Mouse (Mus musculus) adipocyte (in vitro differentiated cells): Measurements from ENCODE around the gene Capns2.
A peak's percentile ranks its signal among the peaks of the same experiment; 100 is the strongest.
"Not testable (repeated sequence)": the region's sequence is repeated elsewhere in the genome, so short reads cannot be mapped to it uniquely, and the experiment has no call there.

Experiments
- DNase-seq: peaks from one replicate; pipeline ENCODE4 v3.0.0-alpha.2; 2016; ENCODE audit warnings: low spot score

Capns2 gene

DNA sequence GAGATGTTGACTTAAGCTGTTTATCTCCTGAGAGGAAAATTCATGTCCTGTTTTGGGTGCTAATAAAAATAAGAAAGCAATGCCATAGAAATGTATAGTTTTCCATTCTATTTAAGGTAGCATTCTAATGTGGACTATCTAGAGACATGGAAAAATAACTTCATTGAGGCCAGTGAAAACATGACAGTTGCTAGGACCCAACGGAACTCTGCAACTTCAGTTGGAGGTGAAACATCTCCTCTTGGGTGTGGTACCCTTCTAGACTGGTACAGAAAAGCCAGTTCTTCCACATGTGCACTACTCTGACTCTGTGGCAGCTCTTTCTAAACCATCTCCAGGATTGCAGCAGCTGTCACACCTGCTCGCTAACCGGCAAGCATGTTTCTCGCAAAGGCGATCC is at the start of gene Capns2:
Gene Capns2, plus strand, starts transcription at position 301 of the 400 bp plus-strand sequence.
- no peak for DNase-seq

GRCm38 (mm10) chr8:92853188-92853983 is 47.8 kb upstream of the Capns2 start:
- DNase-seq: no peak

GRCm38 (mm10) chr8:92854673-92855072 is 46.5 kb upstream of the Capns2 start:
- DNase-seq: no peak

- DNase-seq: no peak
Measured at GRCm38 (mm10) chr8:92855171-92855894, 45.9 kb upstream of the Capns2 start, which contains the start of gene Lpcat2. Gene Lpcat2, plus strand, starts transcription at chr8:92855339.

DNA sequence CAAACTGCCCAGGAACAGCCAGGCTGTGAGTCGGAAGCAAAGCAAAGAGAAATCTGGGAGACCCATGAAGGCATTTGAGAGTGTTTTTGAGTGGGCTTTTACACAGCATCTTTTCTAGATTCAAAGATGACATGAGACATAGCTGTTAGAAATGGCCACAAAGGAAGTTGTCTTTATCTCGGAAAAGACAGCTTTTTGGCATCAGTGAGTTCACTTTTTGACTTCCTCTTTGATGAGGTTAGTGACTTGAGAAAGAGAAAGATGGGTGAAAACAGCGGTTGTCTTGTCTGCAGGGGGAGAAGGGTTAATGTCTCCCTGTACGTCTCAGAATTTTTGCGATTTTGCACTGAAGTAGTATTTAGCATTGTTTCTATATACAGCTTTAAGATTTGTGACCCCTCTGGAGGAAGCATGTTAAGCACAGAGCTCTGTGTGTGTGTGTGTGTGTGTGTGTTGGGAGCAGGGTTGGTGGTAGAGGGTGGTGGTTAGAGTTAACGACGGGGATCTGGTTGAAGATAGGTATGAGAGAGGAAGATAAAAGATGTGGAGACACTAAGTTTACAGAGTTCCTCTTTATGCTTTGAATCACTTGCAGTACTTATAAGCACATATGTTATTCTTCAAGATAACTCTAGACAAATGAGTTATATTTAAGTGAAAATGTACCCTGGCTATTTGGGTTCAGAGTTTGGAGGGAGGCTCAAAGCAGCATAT is 44.8 kb upstream of the Capns2 start:
- no peak for DNase-seq

GRCm38 (mm10) chr8:92858475-92859182 is 42.6 kb upstream of the Capns2 start:
- DNase-seq: no peak

DNA sequence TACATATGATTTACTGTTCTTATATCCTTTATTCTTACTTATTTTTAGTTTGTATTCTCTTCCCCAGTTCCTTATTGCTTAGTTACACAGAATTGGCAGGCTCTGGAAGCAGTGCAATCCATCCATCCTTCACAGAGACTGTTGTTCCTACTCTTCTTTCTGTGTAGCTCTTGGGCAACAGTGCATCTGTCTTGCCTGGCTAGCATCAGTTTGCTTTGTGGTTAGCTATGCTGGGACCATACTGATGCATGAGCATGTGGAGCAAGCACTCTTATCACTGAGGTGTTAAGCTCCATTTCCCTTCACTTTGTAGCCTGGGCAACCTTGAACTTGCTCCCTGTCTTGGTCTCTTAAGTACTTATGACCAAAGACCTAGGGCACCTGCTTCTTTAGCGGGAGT is 39.2 kb upstream of the Capns2 start:
- peak; percentile 48 for DNase-seq

GRCm38 (mm10) chr8:92870281-92870680 is 30.9 kb upstream of the Capns2 start:
- no peak for DNase-seq

- DNase-seq: no peak
Measured at GRCm38 (mm10) chr8:92872063-92872759, 29.0 kb upstream of the Capns2 start.

GRCm38 (mm10) chr8:92875795-92876194 is 25.4 kb upstream of the Capns2 start:
- DNase-seq: no peak

- DNase-seq: no peak
Measured at GRCm38 (mm10) chr8:92881247-92881646, 20.0 kb upstream of the Capns2 start.

- DNase-seq: peak; percentile 49
Measured at GRCm38 (mm10) chr8:92883771-92884170, 17.4 kb upstream of the Capns2 start.

GRCm38 (mm10) chr8:92892216-92892615 is 9.0 kb upstream of the Capns2 start:
- DNase-seq: not testable (repeated sequence)

GRCm38 (mm10) chr8:92893870-92894269 is 7.3 kb upstream of the Capns2 start:
- no peak for DNase-seq

DNA sequence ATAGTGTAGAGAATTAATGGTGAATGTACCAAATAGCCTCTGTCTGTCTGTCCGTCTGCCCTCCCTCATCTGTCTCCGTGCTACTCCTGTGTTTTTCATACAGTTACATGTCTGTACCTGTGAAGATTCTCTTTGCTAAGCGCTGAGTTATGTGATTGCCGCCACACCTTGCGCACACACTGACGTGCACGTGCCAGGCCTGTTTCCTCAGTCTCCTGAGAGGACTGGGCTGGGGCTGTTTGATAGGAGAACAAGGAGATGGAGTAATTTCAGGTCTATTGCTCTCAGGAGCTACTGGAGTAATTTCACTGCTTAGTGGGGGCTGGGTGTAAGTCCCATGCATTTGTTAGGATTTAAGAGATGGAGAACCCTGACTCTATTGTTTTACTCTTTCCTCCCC is 6.2 kb upstream of the Capns2 start:
- no peak for DNase-seq

DNA sequence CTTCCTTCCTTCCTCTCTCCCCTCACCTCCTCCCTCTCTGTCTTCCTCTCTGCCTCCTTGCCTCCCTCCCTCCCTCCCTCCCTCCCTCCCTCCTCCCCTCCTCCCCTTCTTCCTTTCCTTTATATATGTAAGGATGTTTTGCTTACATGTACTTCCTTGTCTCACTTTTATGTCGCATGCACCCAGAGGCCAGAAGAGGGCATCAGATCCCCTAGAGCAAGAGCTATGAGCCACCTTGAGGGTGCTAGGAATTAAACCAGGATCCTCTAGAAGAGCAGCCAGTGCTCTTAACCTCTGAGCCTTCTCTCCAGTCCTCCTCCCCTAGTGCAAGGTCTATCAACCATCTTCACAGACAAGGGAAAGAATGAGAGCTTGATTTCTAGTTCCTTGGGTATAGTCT is 5.2 kb upstream of the Capns2 start:
- peak; percentile 8 for DNase-seq

DNA sequence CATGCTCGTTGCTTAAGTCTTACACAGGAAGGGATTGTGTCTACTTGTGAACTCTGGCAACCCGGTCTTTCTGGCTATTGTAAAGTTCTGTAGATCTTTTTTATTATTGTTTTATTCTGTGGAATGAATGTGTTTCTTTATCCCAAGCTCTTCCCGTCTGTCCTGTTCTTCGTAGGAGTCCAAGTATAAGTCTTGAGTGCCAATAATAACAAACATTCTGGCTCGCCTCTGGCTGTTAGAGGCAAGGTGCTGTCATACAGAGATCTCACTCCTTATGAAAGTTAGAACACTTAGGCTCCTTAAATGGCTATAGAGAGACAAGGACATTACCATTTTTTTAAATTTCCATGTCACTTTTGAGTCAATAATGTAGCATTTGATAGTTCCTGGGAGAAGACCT is 4.6 kb upstream of the Capns2 start:
- peak; percentile 71 for DNase-seq

DNA sequence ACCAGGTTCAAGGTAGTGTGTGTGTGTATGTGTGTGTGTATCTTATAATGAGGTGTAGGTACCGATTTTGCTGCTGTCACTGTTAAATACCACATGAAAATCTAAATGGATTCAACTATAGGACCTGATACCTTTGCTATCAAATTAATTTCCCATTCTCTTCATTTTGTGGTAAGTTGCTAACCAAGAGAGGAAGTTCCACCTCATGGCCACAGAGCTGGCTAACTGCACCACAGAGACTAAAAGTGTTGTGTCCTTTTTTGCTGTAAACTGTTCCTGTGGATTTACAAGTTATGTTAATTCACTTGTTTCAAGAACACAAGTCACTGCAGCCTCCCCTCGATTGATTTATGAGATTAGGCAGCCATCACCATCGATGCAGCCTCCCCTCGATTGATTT is 3.4 kb upstream of the Capns2 start:
- DNase-seq: no peak

DNA sequence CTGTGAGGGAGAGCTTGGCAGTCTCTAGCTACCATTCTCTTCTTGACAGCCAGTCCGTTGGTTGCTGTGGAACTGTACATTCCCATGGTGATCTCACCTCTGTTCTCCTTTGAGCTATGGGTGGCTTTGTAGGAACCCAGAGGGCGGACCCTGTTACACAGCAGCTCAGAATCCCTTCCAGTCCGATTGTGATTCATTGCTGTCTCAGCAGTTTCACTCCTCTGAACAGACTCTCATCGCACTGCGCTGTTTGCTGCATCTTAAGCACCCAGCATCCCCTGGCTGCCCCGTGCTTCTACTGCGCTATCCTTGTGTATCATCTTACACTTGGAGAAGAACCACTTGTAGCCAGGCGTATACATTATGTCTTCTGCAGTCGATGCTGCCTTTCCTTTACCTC is 1.6 kb upstream of the Capns2 start:
- no peak for DNase-seq

DNA sequence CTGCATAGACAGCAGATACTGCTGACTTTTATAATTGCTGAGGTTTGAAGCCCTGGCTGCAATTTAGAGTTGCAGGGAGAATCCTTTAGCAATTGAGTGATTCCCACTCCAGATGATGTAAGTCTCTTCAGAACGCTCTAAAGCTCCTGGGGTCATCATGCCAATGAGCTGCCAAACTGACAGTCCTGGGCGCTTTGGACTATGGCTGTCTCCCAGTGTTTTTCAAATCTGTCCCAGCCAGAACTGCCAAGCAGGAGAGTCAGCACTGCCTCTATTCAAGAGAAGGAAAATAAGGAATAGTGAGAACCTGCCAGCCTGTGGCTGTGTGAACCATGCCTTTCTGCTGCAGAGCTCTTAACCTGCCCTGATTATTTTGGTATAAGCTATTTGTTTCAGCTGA is 1.8 kb downstream of the Capns2 start:
- no peak for DNase-seq

- DNase-seq: no peak
Measured at GRCm38 (mm10) chr8:92903488-92904135, 2.4 kb downstream of the Capns2 start.
